Mouse (Mus musculus) olfactory bulb, adult 2 months (tissue): ENCODE results near the gene Rab3gap2.

ENCODE experiments used
- CTCF ChIP-seq: fragments of 200-500 bp; IDR thresholded peaks from 2 replicates; pipeline ENCODE4 v1.5.1; 2012; ENCODE audit warnings: low read depth, mild to moderate bottlenecking, low read length, moderate library complexity; ENCODE audit not compliant: insufficient read depth
- POLR2A ChIP-seq: fragments of 200-500 bp; IDR thresholded peaks from 2 replicates; pipeline ENCODE4 v1.6.1; 2012; ENCODE audit warnings: mild to moderate bottlenecking, low read depth, low read length, moderate library complexity; ENCODE audit not compliant: insufficient read depth

GRCm38 (mm10) chr1:185201994-185202393, 1.9 kb upstream of the Rab3gap2 start:
- TF ChIP-seq CTCF = no peak
- TF ChIP-seq POLR2A = no peak
